Mouse (Mus musculus) limb, embryonic 14.5 days (tissue): Measurements from ENCODE around the gene F2rl3. TPM values are rescaled to one million over a fixed set of nuclear protein-coding genes. Genes with fewer than 3 reads are reported as not detected.

Source experiments
- ATAC-seq: fragments of 200-750 bp; cut with Nextera tagmentation; 2 replicates; pipeline ENCODE4 v1.8.0; 2017; ENCODE audit warnings: low read depth, moderate number of reproducible peaks, moderate TSS enrichment; ENCODE audit not compliant: low FRiP score
- DNase-seq: peaks from one replicate; pipeline ENCODE4 v3.0.0-alpha.2; 2015; ENCODE audit warnings: low spot score
- H3K27ac ChIP-seq: fragments of 300-500 bp; sonication (generic); replicated peaks from 2 replicates; pipeline ENCODE4 v1.5.1; 2014; ENCODE audit warnings: low read depth, mild to moderate bottlenecking, low read length, moderate library complexity, mixed read lengths
- H3K27me3 ChIP-seq: fragments of 300-500 bp; sonication (generic); 2 replicates; pipeline ENCODE4 v1.6.1; 2014; ENCODE audit warnings: low read length, mixed read lengths; ENCODE audit not compliant: control insufficient read depth, insufficient read depth
- H3K36me3 ChIP-seq: fragments of 300-500 bp; sonication (generic); 2 replicates; pipeline ENCODE4 v1.6.1; 2014; ENCODE audit warnings: mild to moderate bottlenecking, low read length, moderate library complexity, mixed read lengths; ENCODE audit not compliant: control insufficient read depth, insufficient read depth
- H3K4me1 ChIP-seq: fragments of 300-500 bp; sonication (generic); 2 replicates; pipeline ENCODE4 v1.6.1; 2014; ENCODE audit warnings: antibody characterized with exemption, low read length, mixed read lengths; ENCODE audit not compliant: control insufficient read depth, insufficient read depth
- H3K4me2 ChIP-seq: fragments of 300-500 bp; sonication (generic); replicated peaks from 2 replicates; pipeline ENCODE4 v1.6.1; 2014; ENCODE audit warnings: low read depth, mild to moderate bottlenecking, low read length, moderate library complexity; ENCODE audit not compliant: severe bottlenecking
- H3K4me3 ChIP-seq: fragments of 300-500 bp; sonication (generic); replicated peaks from 2 replicates; pipeline ENCODE4 v1.5.1; 2014; ENCODE audit warnings: low read length
- H3K9ac ChIP-seq: fragments of 300-500 bp; sonication (generic); 2 replicates; pipeline ENCODE4 v1.6.1; 2014; ENCODE audit warnings: mild to moderate bottlenecking, low read depth, low read length, moderate library complexity; ENCODE audit not compliant: severe bottlenecking
- H3K9me3 ChIP-seq: fragments of 300-500 bp; sonication (generic); 2 replicates; pipeline ENCODE4 v1.6.1; 2016; ENCODE audit warnings: low read length; ENCODE audit not compliant: control insufficient read depth
- POLR2A ChIP-seq: fragments of 200-500 bp; IDR thresholded peaks from 2 replicates; pipeline ENCODE4 v1.8.0; 2012; ENCODE audit warnings: inconsistent platforms, mild to moderate bottlenecking, moderate library complexity, borderline replicate concordance; ENCODE audit not compliant: insufficient read depth, insufficient read length; ENCODE audit errors: extremely low read depth
- WGBS: fragments of 180-500 bp; shearing (Covaris S2); extraction: QIAGEN DNeasy Blood & Tissue Kit; methylation state at CpG from one replicate; pipeline ENCODE4 v1.1.7; 2014; 5-methylcytosine and 5-hydroxymethylcytosine counted together
- polyA plus RNA-seq, 2 experiments: library from polyadenylated mRNA; depleted of rRNA in 1 of 2; stranded (reverse) in 1 of 2; unstranded in 1 of 2; fragments of >200 nt; fragmentation: Nextera tagmentation in 1 of 2; extraction: Ambion mirVana in 1 of 2; gene quantifications; 2 replicates each; pipeline versions ENCODE4 v1.2.1 to v1.2.3; 2012 to 2014

The F2rl3 gene
- polyA plus RNA-seq, 2 experiments: 1.5 to 2.0 TPM

DNA sequence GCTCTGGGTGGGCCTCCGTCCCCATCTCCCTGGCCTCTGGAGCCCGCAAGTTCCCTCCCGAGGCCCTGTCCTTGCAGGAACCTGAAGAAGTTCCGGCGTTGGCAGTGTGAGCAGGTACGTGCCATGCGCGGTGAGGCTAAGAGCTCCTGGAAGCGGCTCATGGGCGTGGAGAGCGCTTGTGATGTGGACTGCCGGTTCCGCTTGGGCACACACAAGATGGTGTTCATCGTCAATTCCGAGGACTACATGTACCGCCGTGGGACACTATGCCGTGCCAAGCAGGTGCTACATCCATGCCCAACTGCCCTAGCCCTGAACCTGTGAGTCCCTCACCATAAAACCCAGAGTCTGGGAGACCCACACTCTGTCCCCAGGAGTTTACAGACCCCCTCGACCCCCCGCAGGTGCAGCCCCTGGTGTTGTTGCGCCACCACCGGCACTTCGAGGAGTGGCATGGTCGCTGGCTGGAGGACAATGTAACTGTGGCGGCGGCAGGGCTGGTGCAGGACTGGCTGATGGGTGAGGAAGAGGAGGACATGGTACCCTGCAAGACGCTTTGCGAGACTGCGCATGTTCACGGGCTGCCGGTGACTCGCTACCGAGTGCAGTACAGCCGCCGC is 4.8 kb upstream of the F2rl3 start:
- H3K36me3 ChIP-seq: peaks cover 65% of the 10 kb centered on the region
- no peaks in the 10 kb centered on the region for H3K9me3 ChIP-seq
- no peak for TF ChIP-seq POLR2A
- H3K27ac ChIP-seq: no peak overlapping the region
- no peaks in the 10 kb centered on the region for H3K4me1 ChIP-seq
- ATAC-seq: no peak
- H3K27me3 ChIP-seq: no peaks in the 10 kb centered on the region
- DNase-seq: no peak
- 96% methylated on average over 35 of the region's 35 CpGs for WGBS
- H3K4me3 ChIP-seq: no peak overlapping the region
- no peak overlapping the region for H3K4me2 ChIP-seq
- no peak overlapping the region for H3K9ac ChIP-seq

DNA sequence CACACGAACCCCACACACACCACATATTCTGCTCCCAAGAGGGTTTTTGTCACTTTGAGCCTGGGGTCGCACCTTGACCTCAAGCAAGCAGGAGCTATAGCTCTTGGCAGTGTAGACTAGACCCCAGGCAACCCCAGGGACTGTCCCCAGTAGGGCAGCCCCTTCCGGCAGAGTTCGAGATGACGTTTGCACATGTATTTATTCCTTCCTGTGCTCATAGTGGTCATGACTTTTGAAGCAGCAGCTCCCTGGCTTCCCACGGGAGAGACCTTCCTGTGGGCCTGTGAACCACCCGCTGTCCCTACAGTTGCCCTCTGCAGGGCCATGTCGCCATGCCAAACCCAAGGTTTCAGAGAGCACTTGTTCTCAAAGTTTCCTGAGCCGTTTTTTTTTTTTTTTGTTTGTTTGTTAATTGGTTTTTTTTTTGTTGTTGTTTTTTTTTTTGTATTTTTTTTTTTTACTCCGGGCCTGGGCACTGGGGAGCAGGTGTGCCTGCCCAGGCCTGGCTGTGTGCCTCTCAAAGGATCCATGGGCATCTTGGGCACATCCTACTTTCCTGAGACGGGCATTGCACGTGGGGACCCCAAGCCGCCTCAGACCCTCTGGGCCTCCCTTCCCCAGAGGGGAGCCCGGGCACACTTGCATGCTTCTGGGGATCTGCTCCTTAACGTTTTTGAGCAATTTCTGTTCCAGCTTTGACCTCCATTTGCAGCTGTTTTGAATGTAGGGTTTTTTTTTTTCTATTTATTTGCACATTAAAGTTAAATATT is 4.1 kb upstream of the F2rl3 start:
- H3K9me3 ChIP-seq: no peaks in the 10 kb centered on the region
- no peaks in the 10 kb centered on the region for H3K4me1 ChIP-seq
- ATAC-seq (no peak), DNase-seq (no peak)
- H3K4me3 ChIP-seq: no peak overlapping the region
- no peak for TF ChIP-seq POLR2A
- H3K27ac ChIP-seq: no peak overlapping the region
- H3K36me3 ChIP-seq: peaks cover 58% of the 10 kb centered on the region
- H3K9ac ChIP-seq: no peak overlapping the region
- no peaks in the 10 kb centered on the region for H3K27me3 ChIP-seq
- WGBS: 91% methylated on average over 15 of the region's 15 CpGs
- H3K4me2 ChIP-seq: no peak overlapping the region

DNA sequence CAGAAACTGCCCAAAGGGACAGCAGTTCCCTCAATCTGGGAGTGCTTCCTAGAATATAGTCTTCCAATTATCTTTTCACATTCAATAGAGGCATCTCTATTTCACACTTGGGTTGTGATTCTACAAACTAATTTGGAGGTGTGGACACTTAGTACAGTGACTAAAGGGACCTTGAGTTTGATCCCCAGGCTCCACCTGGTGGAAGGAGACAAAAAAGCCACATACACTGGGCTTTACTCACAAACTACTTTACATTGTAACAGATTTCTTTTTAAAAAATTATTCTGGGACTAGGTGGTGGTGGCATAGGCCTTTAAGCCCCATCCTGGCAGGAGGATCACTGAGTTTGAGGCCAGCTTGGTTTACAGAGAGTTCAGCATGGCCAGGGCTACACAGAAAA is 3.4 kb upstream of the F2rl3 start:
- no peak for DNase-seq
- Histone ChIP-seq H3K4me2 (no peak overlapping the region), H3K4me3 (no peak overlapping the region), H3K9ac (no peak overlapping the region), H3K36me3 (peaks cover 51% of the 10 kb centered on the region), H3K4me1 (no peaks in the 10 kb centered on the region), H3K27ac (no peak overlapping the region), H3K27me3 (no peaks in the 10 kb centered on the region), H3K9me3 (no peaks in the 10 kb centered on the region)
- TF ChIP-seq POLR2A: no peak
- no peak for ATAC-seq

DNA sequence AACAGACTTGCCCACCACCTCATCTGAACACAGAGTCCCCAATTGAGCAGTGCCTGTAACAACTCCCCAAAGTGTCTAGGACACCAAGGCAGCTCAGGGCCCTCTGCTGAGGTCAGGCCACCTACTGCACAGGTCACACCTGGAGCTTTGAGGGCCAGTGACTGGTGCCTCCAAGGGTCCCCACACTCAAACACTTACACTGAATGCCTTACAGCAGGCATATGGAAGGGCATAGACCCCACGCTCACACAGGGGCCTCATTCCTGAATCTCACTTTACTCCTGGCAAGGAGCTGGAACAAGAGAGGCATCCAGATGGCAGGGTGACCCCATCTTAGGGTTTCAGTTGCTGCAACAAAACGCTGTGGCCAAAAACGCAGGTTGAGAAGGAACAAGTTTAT is 1.5 kb upstream of the F2rl3 start:
- Histone ChIP-seq H3K9me3 (no peaks in the 10 kb centered on the region), H3K4me1 (no peaks in the 10 kb centered on the region), H3K4me3 (no peak overlapping the region), H3K27ac (no peak overlapping the region), H3K4me2 (no peak overlapping the region), H3K36me3 (peaks cover 36% of the 10 kb centered on the region), H3K27me3 (no peaks in the 10 kb centered on the region), H3K9ac (no peak overlapping the region)
- no peak for TF ChIP-seq POLR2A
- WGBS: 82% methylated on average over 3 of the region's 3 CpGs
- ATAC-seq: no peak
- DNase-seq: no peak

DNA sequence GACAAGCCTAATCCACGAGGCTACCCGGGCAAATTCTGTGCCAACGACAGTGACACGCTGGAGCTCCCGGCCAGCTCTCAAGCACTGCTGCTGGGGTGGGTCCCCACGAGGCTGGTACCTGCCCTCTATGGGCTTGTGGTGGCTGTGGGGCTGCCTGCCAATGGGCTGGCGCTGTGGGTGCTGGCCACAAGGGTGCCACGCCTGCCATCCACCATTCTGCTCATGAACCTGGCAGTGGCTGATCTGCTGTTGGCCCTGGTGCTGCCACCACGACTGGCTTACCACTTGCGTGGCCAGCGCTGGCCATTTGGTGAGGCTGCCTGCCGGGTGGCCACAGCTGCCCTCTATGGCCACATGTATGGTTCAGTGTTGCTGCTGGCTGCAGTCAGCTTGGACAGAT is 626 bp downstream of the F2rl3 start:
- H3K4me2 ChIP-seq: no peak overlapping the region
- no peak for ATAC-seq
- H3K9me3 ChIP-seq: no peaks in the 10 kb centered on the region
- H3K4me3 ChIP-seq: no peak overlapping the region
- WGBS: 89% methylated on average over 12 of the region's 12 CpGs
- no peak for TF ChIP-seq POLR2A
- H3K4me1 ChIP-seq: no peaks in the 10 kb centered on the region
- peaks cover 15% of the 10 kb centered on the region for H3K36me3 ChIP-seq
- no peak overlapping the region for H3K27ac ChIP-seq
- H3K9ac ChIP-seq: no peak overlapping the region
- H3K27me3 ChIP-seq: no peaks in the 10 kb centered on the region
- DNase-seq: no peak
